Mouse (Mus musculus): ENCODE data around the gene Wdr54. TPM values are rescaled to one million over a fixed set of nuclear protein-coding genes. Genes with fewer than 3 reads are reported as not detected.

Wdr54 gene
- total RNA-seq, 2 experiments from 2014 or later = 24.4 to 27.6 TPM

- no peak for DNase-seq (ENCODE audit: low spot score in 2 of 2)
These were observed 24.6 kb downstream of the Wdr54 start for GRCm38 (mm10) chr6:83131469-83132034.

- DNase-seq (ENCODE audit: low spot score in 2 of 2) = no peak
These were observed 28.8 kb downstream of the Wdr54 start for GRCm38 (mm10) chr6:83127419-83127818.

GRCm38 (mm10) chr6:83125331-83125730 is 30.9 kb downstream of the Wdr54 start, which contains the start of gene Ino80b:
Gene Ino80b, minus strand, starts transcription at chr6:83125431.
- no peak for DNase-seq (ENCODE audit: low spot score in 2 of 2)

- DNase-seq (ENCODE audit: low spot score in 2 of 2) = peak; percentile 82 to 93
These were observed 31.3 kb downstream of the Wdr54 start for GRCm38 (mm10) chr6:83124851-83125312.

- DNase-seq (ENCODE audit: low spot score in 2 of 2) = no peak
These were observed 33.2 kb downstream of the Wdr54 start for GRCm38 (mm10) chr6:83122961-83123360.

GRCm38 (mm10) chr6:83121863-83122710 is 34.1 kb downstream of the Wdr54 start:
- DNase-seq (ENCODE audit: low spot score in 2 of 2) = no peak

GRCm38 (mm10) chr6:83120930-83121862 is 35.0 kb downstream of the Wdr54 start, which contains the start of gene Wbp1:
Gene Wbp1, minus strand, starts transcription at chr6:83121559.
- peak; percentile 97 to 99 for DNase-seq (ENCODE audit: low spot score in 2 of 2)

GRCm38 (mm10) chr6:83119734-83120051 is 36.5 kb downstream of the Wdr54 start:
- no peak for DNase-seq (ENCODE audit: low spot score in 2 of 2)

GRCm38 (mm10) chr6:83118825-83119733 is 37.1 kb downstream of the Wdr54 start:
- no peak for DNase-seq (ENCODE audit: low spot score in 2 of 2)

- DNase-seq (ENCODE audit: low spot score in 2 of 2) = no peak
These were observed 37.8 kb downstream of the Wdr54 start for GRCm38 (mm10) chr6:83118369-83118768.

GRCm38 (mm10) chr6:83117616-83118015 is 38.6 kb downstream of the Wdr54 start:
- DNase-seq (ENCODE audit: low spot score in 2 of 2) = no peak

- no peak for DNase-seq (ENCODE audit: low spot score in 2 of 2)
These were observed 39.1 kb downstream of the Wdr54 start for GRCm38 (mm10) chr6:83117165-83117438.

GRCm38 (mm10) chr6:83116373-83117164 is 39.6 kb downstream of the Wdr54 start:
- DNase-seq (ENCODE audit: low spot score in 2 of 2) = no peak

- no peak for DNase-seq (ENCODE audit: low spot score in 2 of 2)
These were observed 40.4 kb downstream of the Wdr54 start for GRCm38 (mm10) chr6:83115682-83116372.

- DNase-seq (ENCODE audit: low spot score in 2 of 2) = peak; percentile 88 to 93
These were observed 41.1 kb downstream of the Wdr54 start, which contains the start of gene Mogs for GRCm38 (mm10) chr6:83115011-83115671. Gene Mogs, plus strand, starts transcription at chr6:83115496.

GRCm38 (mm10) chr6:83111510-83112136 is 44.6 kb downstream of the Wdr54 start:
- no peak for DNase-seq (ENCODE audit: low spot score in 2 of 2)

GRCm38 (mm10) chr6:83108762-83109668 is 47.2 kb downstream of the Wdr54 start, which contains the start of gene Mrpl53:
Gene Mrpl53, plus strand, starts transcription at chr6:83109040.
- DNase-seq (ENCODE audit: low spot score in 2 of 2) = peak; percentile 68 to 79

All from layer of hippocampus, adult 18-20 months (tissue).